Mouse (Mus musculus) 416B (cell line): ENCODE results near the gene Slk.
A peak's percentile ranks its signal among the peaks of the same experiment; 100 is the strongest.

Experiments
- DNase-seq: peaks from one replicate; pipeline ENCODE4 v3.0.0; 2011; ENCODE audit warnings: low read depth

Slk gene

DNA sequence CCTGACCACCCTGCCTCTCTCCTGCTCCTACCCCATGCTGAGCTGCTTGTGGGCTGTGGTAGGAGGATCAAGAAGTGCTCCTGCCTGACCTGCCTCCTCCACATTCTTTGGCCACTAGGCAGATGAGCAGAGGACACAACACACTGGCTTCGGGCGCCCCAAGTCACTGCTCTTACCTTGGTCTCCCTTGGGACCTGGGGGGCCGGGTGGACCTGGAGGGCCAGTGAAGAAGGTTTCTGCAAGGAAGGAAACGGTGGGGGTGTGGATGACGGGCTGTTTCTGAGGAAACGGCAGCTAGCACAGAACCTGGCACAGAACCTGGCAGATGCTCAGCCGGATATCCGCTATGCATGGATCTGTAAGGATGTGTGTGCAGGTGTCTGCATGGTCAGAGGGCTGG, 73.7 kb downstream of the Slk start:
- DNase-seq: no peak

DNA sequence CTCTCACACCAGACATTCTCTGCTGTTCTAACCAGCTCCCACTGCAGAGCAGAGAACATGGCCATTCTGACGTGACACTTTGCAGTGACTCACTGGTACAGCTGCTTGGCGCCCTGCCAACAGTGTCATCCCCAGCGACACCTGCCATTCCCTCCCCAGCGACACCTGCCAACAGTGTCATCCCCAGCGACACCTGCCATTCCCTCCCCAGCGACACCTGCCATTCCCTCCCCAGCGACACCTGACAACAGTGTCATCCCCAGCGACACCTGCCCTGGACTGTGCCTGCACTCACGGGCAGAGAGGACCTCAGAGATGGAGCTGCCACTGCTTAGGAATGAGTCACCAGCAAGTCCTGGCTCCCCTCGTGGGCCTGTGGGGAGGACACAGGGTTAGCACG, 75.4 kb downstream of the Slk start:
- peak; percentile 20 for DNase-seq

DNA sequence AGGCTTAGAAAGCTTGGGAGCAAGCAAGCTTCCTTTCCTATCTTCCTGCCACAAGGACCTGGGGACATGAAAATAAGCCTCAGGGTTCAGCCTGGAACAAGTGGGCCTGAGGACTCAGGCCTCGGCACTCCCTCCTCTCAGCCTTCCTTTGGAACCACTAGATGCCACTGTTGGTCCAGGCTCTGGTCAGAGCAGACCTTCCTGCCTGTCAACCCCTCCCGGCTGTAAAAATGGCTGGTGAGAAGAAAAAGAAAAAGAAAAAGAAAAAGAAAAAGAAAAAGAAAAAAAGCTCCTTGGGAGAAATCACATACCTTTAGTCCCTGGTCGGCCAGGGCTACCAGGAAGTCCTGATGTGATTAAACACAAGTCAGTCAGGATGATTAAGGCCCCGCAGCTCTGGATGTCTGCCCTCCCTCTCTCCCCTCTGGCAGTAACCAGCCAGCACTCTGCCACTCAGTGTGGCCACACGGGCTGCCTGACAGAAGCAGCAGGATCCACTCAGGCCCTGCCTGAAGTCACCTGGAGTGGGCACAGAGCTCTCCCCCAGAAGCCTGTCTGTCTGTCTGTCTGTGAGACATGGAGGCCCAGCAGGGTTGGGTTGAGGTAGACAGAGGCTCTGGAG, 79.5 kb downstream of the Slk start:
- DNase-seq: peak; percentile 75

DNA sequence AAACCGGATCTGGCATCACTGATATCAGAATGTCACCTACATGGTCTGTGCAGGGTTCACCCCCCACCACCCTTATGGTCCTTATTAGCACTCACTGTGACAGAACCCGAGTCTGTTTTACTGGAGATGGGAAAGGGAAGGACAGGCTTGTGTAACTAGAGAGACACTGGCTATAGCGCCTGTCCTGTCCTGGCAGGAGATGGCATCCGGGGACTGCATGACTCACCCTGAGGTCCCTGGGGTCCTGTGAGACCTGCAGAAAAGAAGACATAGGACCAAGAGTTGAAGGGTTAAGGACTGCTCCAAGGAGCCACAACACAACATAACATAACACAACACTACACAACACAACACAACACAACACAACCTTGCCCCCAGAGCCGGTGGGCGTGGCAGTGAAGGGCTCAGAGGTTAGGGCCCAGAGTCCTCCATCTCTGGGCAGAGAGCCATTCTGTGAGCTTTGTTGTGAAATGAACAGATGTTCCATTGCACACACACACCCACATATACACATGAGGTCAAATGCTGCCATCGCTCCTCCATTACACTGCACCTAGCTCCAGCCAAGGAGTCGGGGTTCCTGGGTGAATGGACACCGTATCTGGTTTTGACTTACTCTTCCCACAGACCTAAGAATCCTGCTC, 80.4 kb downstream of the Slk start:
- DNase-seq: no peak

DNA sequence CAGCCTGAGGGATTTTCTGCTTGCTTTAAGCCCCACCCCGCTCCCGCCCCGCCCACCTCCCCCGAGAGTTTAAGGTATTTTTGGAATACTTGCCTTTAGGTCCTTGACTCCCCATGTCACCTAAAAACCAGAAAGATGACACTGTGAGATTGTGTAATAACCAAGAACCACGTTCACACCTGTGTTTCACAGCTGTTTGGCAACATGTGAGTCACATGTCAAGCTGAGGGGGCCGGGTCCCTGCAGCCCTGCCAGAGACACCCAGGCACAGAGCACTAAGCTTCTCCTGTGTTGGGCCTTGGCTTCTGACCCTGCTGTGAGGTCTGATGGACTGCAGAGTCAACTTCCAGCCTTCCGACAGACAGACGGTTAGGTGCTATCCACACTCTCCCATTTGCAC, 88.1 kb downstream of the Slk start:
- no peak for DNase-seq

DNA sequence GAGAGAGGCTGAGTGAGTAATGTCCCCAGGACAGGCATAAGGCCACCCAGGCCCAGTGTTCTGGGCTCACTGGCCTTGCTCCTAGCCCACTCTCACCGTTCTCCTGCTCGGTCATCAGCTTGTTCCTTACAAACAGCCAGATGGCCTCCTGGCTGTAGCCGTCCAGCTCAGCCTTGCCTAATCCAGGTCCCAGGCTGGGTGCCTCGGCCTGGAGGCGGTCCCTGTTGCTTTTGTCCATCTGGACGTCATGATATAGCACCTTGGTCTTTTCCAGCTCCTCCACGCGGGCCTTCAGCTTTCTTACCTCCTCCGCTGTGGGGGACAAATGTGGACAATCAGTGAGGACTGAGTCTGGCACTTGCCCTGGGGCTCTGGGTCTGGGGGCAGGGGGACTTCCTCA, 88.9 kb downstream of the Slk start:
- no peak for DNase-seq

DNA sequence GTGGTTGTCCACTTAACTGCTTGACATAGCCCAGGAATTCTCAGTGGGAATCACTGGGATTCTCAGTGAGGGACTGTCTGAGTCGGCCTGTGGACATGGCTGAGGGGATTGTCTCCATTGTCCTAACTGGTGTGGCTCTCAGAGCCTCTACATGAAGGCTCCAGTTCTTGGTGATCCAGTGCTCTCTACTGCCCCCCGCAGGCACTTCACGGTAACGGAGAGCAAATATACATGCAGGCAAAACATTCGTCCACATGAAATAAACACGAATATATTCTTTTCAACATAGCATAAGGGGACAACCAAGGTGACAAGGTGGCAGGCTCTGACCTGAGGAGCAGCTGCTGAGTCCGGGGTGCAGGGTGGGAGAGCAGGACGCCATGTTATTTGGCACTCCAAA, 94.9 kb downstream of the Slk start:
- DNase-seq: peak; percentile 68

DNA sequence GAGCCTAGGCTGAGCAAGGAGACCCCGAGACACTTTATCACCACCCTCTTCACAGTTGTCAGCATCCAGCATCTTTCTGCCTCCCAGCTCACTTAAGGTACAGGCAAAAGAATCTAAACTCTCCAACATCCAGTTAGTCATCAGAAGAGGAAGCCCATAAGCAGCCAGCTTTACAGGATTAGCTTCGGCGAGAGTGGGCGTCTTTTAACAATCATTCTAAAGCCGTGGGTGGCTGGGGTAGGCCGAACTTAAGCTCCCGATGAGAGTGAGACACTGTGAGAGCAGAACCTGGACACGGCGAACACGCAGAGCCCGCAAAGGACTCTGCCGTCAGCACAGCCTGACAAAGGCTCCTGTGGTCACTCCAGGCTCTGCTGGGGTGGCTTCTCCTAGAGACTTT, 99.2 kb downstream of the Slk start:
- no peak for DNase-seq

DNA sequence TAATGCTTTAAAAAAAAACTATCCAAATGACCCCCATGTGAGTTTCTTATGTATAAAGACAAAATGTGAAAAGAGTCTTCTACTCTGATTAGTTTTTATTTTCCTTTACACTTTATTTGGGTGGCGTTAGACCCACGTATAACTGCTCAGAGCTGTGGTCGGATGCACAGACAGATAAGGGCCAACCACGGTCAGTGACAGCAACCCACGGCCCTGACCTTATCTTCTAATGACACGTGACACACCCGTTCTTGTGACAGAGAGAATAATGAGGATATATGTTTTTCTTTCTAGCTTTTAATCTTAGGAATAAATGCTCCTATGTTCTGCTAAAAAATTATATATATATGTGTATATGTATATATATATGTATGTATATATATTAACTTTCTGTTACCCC, 110.1 kb downstream of the Slk start:
- DNase-seq: peak; percentile 69

DNA sequence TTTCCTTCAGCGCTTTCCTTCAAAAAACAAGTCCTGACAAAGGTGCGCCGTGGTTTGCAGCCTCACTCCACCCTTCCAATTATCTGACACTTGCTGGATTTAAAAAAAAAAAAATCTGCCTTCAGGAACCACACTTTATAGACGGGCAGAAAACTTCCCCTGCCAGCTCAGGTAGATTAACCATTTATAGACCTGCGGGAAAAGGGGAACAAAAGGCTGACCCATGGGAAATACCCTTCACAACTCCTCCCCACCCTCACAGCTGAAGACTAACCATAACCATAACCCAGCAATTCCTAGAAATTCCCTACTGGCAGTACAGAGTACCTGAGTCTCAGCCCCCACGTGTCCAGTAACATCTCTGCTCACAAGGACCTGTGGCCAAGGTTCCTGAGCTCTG, 112.5 kb downstream of the Slk start, which contains the start of gene Col17a1:
Gene Col17a1, minus strand, starts transcription at position 101 of the 400 bp plus-strand sequence.
- no peak for DNase-seq
